Mouse (Mus musculus) liver, embryonic 13.5 days (tissue): ENCODE data around the gene Tti1. TPM values are rescaled to one million over a fixed set of nuclear protein-coding genes. Genes with fewer than 3 reads are reported as not detected.

Experiments
- ATAC-seq: fragments of 200-750 bp; cut with Nextera tagmentation; 2 replicates; pipeline ENCODE4 v1.8.0; 2017; ENCODE audit warnings: low read depth, mild to moderate bottlenecking, moderate number of reproducible peaks, moderate library complexity
- DNase-seq: peaks from one replicate; pipeline ENCODE4 v3.0.0; 2022
- H3K27ac ChIP-seq: fragments of 300-500 bp; sonication (generic); 2 replicates; pipeline ENCODE4 v1.5.1; 2015; ENCODE audit warnings: moderate library complexity, mild to moderate bottlenecking, inconsistent platforms
- H3K27me3 ChIP-seq: fragments of 300-500 bp; sonication (generic); 2 replicates; pipeline ENCODE4 v1.6.1; 2015; ENCODE audit warnings: mild to moderate bottlenecking, inconsistent platforms
- H3K36me3 ChIP-seq: fragments of 300-500 bp; sonication (generic); 2 replicates; pipeline ENCODE4 v1.6.1; 2015; ENCODE audit warnings: mild to moderate bottlenecking, inconsistent platforms
- H3K4me1 ChIP-seq: fragments of 300-500 bp; sonication (generic); replicated peaks from 2 replicates; pipeline ENCODE4 v1.6.1; 2015; ENCODE audit warnings: inconsistent platforms
- H3K4me2 ChIP-seq: fragments of 300-500 bp; sonication (generic); 2 replicates; pipeline ENCODE4 v1.6.1; 2015; ENCODE audit warnings: inconsistent platforms, mild to moderate bottlenecking, moderate library complexity
- H3K4me3 ChIP-seq: fragments of 300-500 bp; sonication (generic); replicated peaks from 2 replicates; pipeline ENCODE4 v1.5.1; 2015; ENCODE audit warnings: mild to moderate bottlenecking, inconsistent platforms
- H3K9ac ChIP-seq: fragments of 300-500 bp; sonication (generic); 2 replicates; pipeline ENCODE4 v1.6.1; 2015; ENCODE audit warnings: mild to moderate bottlenecking, inconsistent platforms
- H3K9me3 ChIP-seq: fragments of 300-500 bp; sonication (generic); replicated peaks from 2 replicates; pipeline ENCODE4 v1.6.1; 2016; ENCODE audit warnings: inconsistent platforms
- WGBS: fragments of 180-500 bp; shearing (Covaris S2); methylation state at CpG from one replicate; pipeline ENCODE4 v1.1.7; 2015; ENCODE audit not compliant: insufficient replicate concordance; 5-methylcytosine and 5-hydroxymethylcytosine counted together
- polyA plus RNA-seq: library from polyadenylated mRNA; unstranded; fragments of >200 nt; fragmentation: Nextera tagmentation; extraction: Ambion mirVana; gene quantifications from 2 replicates; pipeline ENCODE4 v1.2.1, GENCODE M21; 2015

The Tti1 gene
- polyA plus RNA-seq, 1 experiment from 2014 or later: 14.0 TPM

- Histone ChIP-seq H3K27me3 (no peaks in the 10 kb centered on the region), H3K27ac (no peak overlapping the region), H3K9ac (no peak overlapping the region), H3K36me3 (peaks cover 56% of the 10 kb centered on the region), H3K4me2 (no peak overlapping the region), H3K4me1 (no peaks in the 10 kb centered on the region), H3K9me3 (no peaks in the 10 kb centered on the region), H3K4me3 (no peak overlapping the region)
- WGBS: 72% methylated on average over 3 of the region's 3 CpGs
- no peak for ATAC-seq
- no peak for DNase-seq
These were observed 29.4 kb downstream of the Tti1 start for GRCm38 (mm10) chr2:157998817-157999216.

GRCm38 (mm10) chr2:157992501-157992900 lies 35.7 kb downstream of the Tti1 start:
- H3K27me3 ChIP-seq: no peaks in the 10 kb centered on the region
- no peak overlapping the region for H3K4me2 ChIP-seq
- H3K9ac ChIP-seq: no peak overlapping the region
- no peaks in the 10 kb centered on the region; the same call in 1 of the 2 replicates for H3K4me1 ChIP-seq
- 85% methylated on average over 4 of the region's 4 CpGs for WGBS
- peaks cover 88% of the 10 kb centered on the region for H3K36me3 ChIP-seq
- H3K4me3 ChIP-seq: no peak overlapping the region
- H3K27ac ChIP-seq: no peak overlapping the region
- no peaks in the 10 kb centered on the region for H3K9me3 ChIP-seq
- DNase-seq (no peak), ATAC-seq (no peak)

GRCm38 (mm10) chr2:157991026-157991425 lies 37.2 kb downstream of the Tti1 start:
- Histone ChIP-seq H3K9ac (no peak overlapping the region), H3K9me3 (no peaks in the 10 kb centered on the region), H3K36me3 (peaks cover 86% of the 10 kb centered on the region), H3K4me3 (no peak overlapping the region), H3K4me2 (no peak overlapping the region), H3K4me1 (no peaks in the 10 kb centered on the region; the same call in 1 of the 2 replicates), H3K27ac (no peak overlapping the region), H3K27me3 (no peaks in the 10 kb centered on the region)
- no peak for ATAC-seq
- WGBS: 46% methylated on average over 6 of the region's 6 CpGs
- DNase-seq: no peak

DNA sequence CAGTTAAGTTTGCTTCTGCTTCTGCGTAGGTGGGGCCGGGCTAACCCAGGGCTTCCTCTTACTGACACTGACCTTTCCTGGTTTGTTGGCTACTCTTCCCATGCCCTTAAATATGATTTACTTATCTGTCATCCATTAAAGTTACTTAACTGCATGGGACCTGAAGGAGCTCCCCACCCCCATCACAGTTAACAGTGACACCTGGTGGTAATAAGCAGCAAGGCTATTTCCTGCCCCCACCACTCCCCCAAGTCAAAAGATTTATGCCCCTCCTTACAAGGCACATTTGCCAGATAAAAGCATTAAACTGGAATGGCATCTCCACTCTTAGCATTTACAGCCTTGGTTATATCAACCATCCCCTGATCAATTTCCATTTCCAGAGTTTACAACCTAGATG lies 38.3 kb downstream of the Tti1 start:
- ATAC-seq (no peak), DNase-seq (no peak)
- 95% methylated on average over 2 of the region's 2 CpGs for WGBS
- H3K27me3 ChIP-seq: no peaks in the 10 kb centered on the region
- H3K36me3 ChIP-seq: peaks cover 85% of the 10 kb centered on the region
- no peaks in the 10 kb centered on the region; the same call in 1 of the 2 replicates for H3K4me1 ChIP-seq
- no peak overlapping the region for H3K4me2 ChIP-seq
- H3K27ac ChIP-seq: no peak overlapping the region
- H3K9me3 ChIP-seq: no peaks in the 10 kb centered on the region
- no peak overlapping the region for H3K9ac ChIP-seq
- no peak overlapping the region for H3K4me3 ChIP-seq

GRCm38 (mm10) chr2:157988416-157989190 lies 39.6 kb downstream of the Tti1 start:
- ATAC-seq (no peak), DNase-seq (no peak)

DNA sequence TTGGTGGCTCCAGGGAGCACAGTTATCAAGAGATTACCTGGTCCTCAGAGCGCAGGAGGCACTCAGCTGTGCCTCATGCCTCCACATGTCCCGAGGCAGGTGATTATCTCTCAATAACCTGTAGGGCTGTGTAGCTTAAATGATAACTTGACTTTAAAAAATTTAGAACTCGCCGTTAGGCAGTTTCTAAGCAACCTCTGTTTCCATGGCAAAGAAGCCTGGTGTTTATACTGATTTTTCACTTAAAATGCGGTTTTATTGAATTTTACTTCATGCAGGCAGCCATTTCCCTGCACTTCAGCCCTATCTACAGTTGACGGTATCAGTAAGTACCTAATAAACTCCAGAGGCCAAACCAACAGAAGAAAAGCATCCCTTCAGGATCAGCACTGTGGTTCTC lies 42.0 kb downstream of the Tti1 start:
- ATAC-seq: no peak
- H3K27ac ChIP-seq: no peak overlapping the region

More at GRCm38 (mm10) chr2:157988416-157989190, 39.6 kb downstream of the Tti1 start:
- Histone ChIP-seq H3K9ac (no peak overlapping the region), H3K4me1 (no peaks in the 10 kb centered on the region; the same call in 1 of the 2 replicates), H3K4me3 (no peak overlapping the region), H3K27me3 (no peaks in the 10 kb centered on the region), H3K36me3 (peaks cover 72% of the 10 kb centered on the region), H3K9me3 (no peaks in the 10 kb centered on the region), H3K27ac (no peak overlapping the region), H3K4me2 (no peak overlapping the region)
- 67% methylated on average over 7 of the region's 7 CpGs for WGBS

DNA sequence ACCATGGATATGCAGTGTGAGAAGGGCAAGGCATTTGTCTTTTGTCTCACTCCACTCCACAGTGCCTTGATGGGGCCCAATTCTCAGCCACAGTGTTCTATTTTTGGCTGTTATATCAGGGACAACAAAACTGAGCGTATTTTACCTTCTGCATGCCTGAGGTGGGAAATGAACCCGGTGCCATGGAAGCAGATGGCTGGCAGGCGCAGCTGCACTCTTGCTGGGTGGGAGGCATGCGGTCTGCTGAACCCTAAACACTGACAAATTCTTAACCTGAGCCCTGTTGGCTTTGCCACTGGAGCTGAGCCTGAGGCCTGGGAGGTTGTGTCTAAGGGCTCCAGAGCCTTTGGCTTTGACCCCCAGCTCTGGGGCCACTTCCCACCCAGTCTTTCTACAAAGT lies 42.6 kb downstream of the Tti1 start:
- Histone ChIP-seq H3K9me3 (no peaks in the 10 kb centered on the region), H3K27me3 (no peaks in the 10 kb centered on the region), H3K4me1 (no peaks in the 10 kb centered on the region; the same call in 1 of the 2 replicates), H3K27ac (no peak overlapping the region), H3K9ac (no peak overlapping the region), H3K36me3 (peaks cover 57% of the 10 kb centered on the region), H3K4me3 (no peak overlapping the region), H3K4me2 (no peak overlapping the region)
- ATAC-seq (no peak), DNase-seq (no peak)
- 80% methylated on average over 4 of the region's 4 CpGs for WGBS

More for the DNA sequence above, 42.0 kb downstream of the Tti1 start:
- H3K9ac ChIP-seq: no peak overlapping the region
- H3K4me3 ChIP-seq: no peak overlapping the region
- no peaks in the 10 kb centered on the region; the same call in 1 of the 2 replicates for H3K4me1 ChIP-seq
- WGBS: 67% methylated on average over 6 of the region's 6 CpGs
- no peaks in the 10 kb centered on the region for H3K9me3 ChIP-seq
- no peaks in the 10 kb centered on the region for H3K27me3 ChIP-seq
- no peak overlapping the region for H3K4me2 ChIP-seq
- DNase-seq: no peak
- peaks cover 58% of the 10 kb centered on the region for H3K36me3 ChIP-seq

- ATAC-seq: no peak
- no peak overlapping the region for H3K9ac ChIP-seq
- H3K4me3 ChIP-seq: no peak overlapping the region
- no peaks in the 10 kb centered on the region for H3K9me3 ChIP-seq
- H3K4me1 ChIP-seq: no peaks in the 10 kb centered on the region
- 72% methylated on average over 4 of the region's 4 CpGs for WGBS
- no peak overlapping the region for H3K4me2 ChIP-seq
- DNase-seq: no peak
- H3K36me3 ChIP-seq: peaks cover 38% of the 10 kb centered on the region
- H3K27me3 ChIP-seq: no peaks in the 10 kb centered on the region
- H3K27ac ChIP-seq: no peak overlapping the region
These were observed 45.0 kb downstream of the Tti1 start for GRCm38 (mm10) chr2:157983276-157983675.

DNA sequence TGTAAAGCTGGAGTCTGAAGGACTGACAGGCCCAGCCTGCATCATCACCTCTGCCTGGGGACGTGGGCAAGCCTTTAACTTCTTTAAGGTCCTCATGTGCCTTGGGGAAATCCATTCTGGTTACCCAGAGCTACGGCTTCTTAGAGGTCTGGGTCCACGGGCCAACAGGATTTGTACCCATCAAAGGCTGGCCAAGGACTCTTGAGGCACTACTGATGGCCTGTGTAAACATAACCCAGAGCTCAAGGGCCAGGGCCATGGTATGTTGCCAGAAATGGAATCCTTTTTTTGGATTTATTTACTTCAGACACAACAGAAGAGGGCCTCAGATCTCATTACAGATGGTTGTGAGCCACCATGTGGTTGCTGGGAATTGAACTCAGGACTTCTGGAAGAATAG lies 45.5 kb downstream of the Tti1 start:
- H3K9me3 ChIP-seq: no peaks in the 10 kb centered on the region
- H3K27ac ChIP-seq: no peak overlapping the region
- no peak overlapping the region for H3K4me3 ChIP-seq
- no peaks in the 10 kb centered on the region for H3K4me1 ChIP-seq
- peaks cover 36% of the 10 kb centered on the region for H3K36me3 ChIP-seq
- 74% methylated on average over 3 of the region's 3 CpGs for WGBS
- H3K27me3 ChIP-seq: 0 out of 2 replicates have a peak, but pooled peaks cover 1% of the 10 kb centered on the region
- no peak overlapping the region for H3K9ac ChIP-seq
- no peak overlapping the region for H3K4me2 ChIP-seq
- no peak for ATAC-seq
- no peak for DNase-seq

- H3K27me3 ChIP-seq: peaks cover 28% of the 10 kb centered on the region
- no peaks in the 10 kb centered on the region for H3K9me3 ChIP-seq
- WGBS: 52% methylated on average over 5 of the region's 5 CpGs
- H3K36me3 ChIP-seq: peaks cover 15% of the 10 kb centered on the region; the same call in 1 of the 2 replicates
- H3K4me3 ChIP-seq: no peak overlapping the region
- DNase-seq (no peak), ATAC-seq (no peak)
- no peak overlapping the region for H3K4me2 ChIP-seq
- no peak overlapping the region for H3K27ac ChIP-seq
- H3K9ac ChIP-seq: no peak overlapping the region
- no peaks in the 10 kb centered on the region for H3K4me1 ChIP-seq
These were observed 49.0 kb downstream of the Tti1 start for GRCm38 (mm10) chr2:157979241-157979640.

DNA sequence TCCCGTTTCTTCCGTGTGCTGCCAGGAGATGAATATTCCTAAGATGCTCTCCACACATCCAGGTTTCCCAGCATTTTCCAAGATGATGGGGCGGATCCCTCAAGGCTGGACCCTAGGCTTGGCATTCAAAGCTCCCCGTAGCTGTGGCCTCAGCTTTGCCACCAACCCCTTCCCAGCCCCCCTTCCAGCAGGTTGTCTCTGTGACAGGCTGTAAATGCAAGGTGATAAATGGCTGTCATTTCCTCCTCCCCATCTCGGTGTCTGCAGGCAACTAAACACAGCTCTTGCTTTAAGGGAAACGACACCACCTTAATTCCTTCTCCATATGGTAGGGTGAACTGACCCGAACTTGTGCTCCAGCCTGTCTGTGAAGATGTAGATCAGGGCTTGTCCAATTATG lies 52.6 kb downstream of the Tti1 start:
- H3K4me2 ChIP-seq: no peak overlapping the region
- ATAC-seq (no peak), DNase-seq (no peak)
- H3K9me3 ChIP-seq: no peaks in the 10 kb centered on the region
- no peak overlapping the region for H3K27ac ChIP-seq
- H3K36me3 ChIP-seq: no peaks in the 10 kb centered on the region
- WGBS: 4% methylated on average over 7 of the region's 7 CpGs
- H3K9ac ChIP-seq: no peak overlapping the region
- H3K4me1 ChIP-seq: no peaks in the 10 kb centered on the region
- peaks cover 38% of the 10 kb centered on the region for H3K27me3 ChIP-seq
- no peak overlapping the region for H3K4me3 ChIP-seq
